Mouse (Mus musculus): ENCODE data around the gene Rps6ka1.

GRCm38 (mm10) chr4:133884127-133884753 is 3.4 kb downstream of the Rps6ka1 start:
- TF ChIP-seq POLR2A (IDR thresholded peaks at IDR 0.05; ENCODE audit: borderline replicate concordance, insufficient read depth, low read length) (no peak), CTCF (IDR thresholded peaks at IDR 0.05; ENCODE audit: borderline replicate concordance, insufficient read depth, low read depth, low read length) (no peak)

Data from cerebellum, adult 2 months (tissue).